Mouse (Mus musculus) cerebellum, adult 2 months (tissue): Measurements from ENCODE around the gene Acly.

ENCODE experiments used
- CTCF ChIP-seq: fragments of 200-500 bp; IDR thresholded peaks from 2 replicates; pipeline ENCODE4 v1.5.1; 2011; ENCODE audit warnings: low read depth, mild to moderate bottlenecking, control low read depth, low read length, moderate library complexity, borderline replicate concordance; ENCODE audit not compliant: insufficient read depth
- POLR2A ChIP-seq: fragments of 200-500 bp; IDR thresholded peaks from 2 replicates; pipeline ENCODE4 v1.6.1; 2011; ENCODE audit warnings: low read length, control low read depth, borderline replicate concordance; ENCODE audit not compliant: insufficient read depth

GRCm38 (mm10) chr11:100567815-100568245, 40.0 kb upstream of the Acly start:
- TF ChIP-seq POLR2A (no peak), CTCF (no peak)
